Mouse (Mus musculus) cerebellum, adult 11-12 months (tissue): Measurements from ENCODE around the gene Sun2.
A peak's percentile ranks its signal among the peaks of the same experiment; 100 is the strongest.

ENCODE experiments used
- DNase-seq: peaks from one replicate; pipeline ENCODE4 v3.0.0; 2022

Sun2 gene

GRCm38 (mm10) chr15:79720267-79720666 is 22.1 kb downstream of the Sun2 start:
- DNase-seq: no peak

- DNase-seq: peak; percentile 77
Observed at GRCm38 (mm10) chr15:79716710-79717109, 25.6 kb downstream of the Sun2 start.

- DNase-seq: peak; percentile 78
Observed at GRCm38 (mm10) chr15:79715646-79716045, 26.7 kb downstream of the Sun2 start.

DNA sequence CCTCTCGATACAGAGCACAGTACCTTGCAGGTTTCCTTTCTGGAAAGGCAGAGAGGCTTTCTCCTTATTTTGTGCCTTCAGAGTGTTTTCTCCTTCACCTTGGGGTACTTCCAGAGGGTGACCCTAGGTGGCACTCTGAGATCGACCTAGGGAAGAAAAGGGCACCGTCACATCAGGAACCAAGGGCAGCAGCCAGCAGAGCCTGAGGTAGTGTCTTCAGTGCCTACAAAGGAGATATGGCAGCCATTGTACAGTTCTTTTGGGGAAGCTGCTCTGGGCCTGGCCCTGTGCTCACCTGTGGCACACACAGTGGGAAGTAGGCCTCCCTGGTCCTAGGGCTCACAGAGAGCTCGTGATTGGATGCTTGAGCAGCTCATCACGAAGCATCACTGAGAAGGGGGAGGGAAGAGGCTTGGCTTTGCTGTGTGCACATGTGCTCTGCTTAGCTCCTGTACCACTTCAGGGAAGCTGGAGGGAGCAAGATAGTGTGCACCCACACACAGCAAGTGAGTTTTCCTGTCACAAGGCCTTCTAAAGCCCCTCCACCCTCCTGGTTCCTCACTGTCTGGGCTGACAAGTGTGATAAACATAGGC is 34.0 kb downstream of the Sun2 start:
- no peak for DNase-seq

- DNase-seq: no peak
Observed at GRCm38 (mm10) chr15:79706603-79707214, 35.6 kb downstream of the Sun2 start.

- no peak for DNase-seq
Observed at GRCm38 (mm10) chr15:79697558-79698187, 44.7 kb downstream of the Sun2 start.

DNA sequence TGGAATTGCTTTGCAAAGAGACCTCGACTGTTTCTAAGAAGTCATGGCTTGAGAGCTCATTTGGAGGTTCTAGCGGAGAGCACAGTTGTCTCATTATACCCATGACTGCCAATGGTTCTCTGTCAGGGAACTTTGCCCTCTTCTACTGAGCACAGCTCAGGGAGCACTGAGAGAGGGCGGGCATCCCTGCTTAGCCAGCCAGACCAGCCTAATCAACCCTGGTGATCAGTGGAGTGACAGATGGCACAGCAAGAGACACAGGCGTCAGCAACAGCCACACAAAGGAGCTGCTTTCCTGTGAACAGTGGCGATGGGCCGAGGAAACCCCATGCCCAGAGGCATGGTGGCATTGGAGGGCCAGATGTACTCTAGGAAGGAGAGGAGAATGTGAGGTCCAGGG is 45.3 kb downstream of the Sun2 start:
- DNase-seq: peak; percentile 68

GRCm38 (mm10) chr15:79696508-79696907 is 45.8 kb downstream of the Sun2 start:
- DNase-seq: no peak

- DNase-seq: no peak
Observed at GRCm38 (mm10) chr15:79695516-79695915, 46.8 kb downstream of the Sun2 start.

DNA sequence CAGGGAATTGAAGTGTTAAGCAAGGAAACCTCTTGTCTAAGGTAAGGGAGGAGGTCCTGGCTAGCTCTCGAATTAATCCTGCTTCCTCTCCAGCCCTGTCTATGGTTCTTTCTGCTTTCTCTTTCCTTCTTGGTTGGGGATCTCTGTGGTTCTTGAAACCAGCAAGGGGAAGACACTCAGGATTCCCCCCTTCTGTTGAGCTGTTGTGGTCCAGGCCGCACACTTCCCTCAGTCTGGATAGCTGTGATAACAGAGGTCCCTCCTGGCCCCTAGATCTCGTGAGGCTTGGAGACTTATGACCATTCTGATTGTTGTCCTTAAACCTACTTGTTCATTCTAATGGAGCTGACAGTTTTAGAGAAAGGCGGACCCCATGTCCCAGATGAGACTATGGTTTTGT is 47.8 kb downstream of the Sun2 start:
- peak; percentile 10 for DNase-seq

- peak; percentile 33 for DNase-seq
Observed at GRCm38 (mm10) chr15:79693740-79694139, 48.6 kb downstream of the Sun2 start.

DNA sequence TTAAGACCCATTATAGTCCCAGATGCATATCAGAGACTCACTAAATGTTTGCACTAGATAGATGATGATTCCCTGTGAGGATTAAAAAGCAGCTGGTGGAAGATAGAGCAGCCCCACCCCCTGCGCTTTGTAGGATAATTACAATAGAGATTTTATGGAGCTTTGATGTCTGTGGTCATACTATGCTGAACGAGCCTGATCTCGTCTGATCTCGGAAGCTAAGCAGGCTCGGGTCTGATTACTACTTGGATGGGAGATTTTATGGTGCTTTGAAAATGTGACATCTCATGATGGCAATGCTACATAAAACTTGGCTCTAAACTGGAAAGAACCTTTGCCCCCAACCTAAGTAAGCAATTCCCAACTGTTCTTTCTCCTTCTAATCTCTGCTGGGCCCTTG is 50.0 kb downstream of the Sun2 start:
- DNase-seq: peak; percentile 18

- peak; percentile 79 for DNase-seq
Observed at GRCm38 (mm10) chr15:79691023-79691508, 51.3 kb downstream of the Sun2 start.

GRCm38 (mm10) chr15:79690426-79691022 is 51.8 kb downstream of the Sun2 start, which contains the start of gene Gtpbp1:
Gene Gtpbp1, plus strand, starts transcription at chr15:79690845.
- DNase-seq: peak; percentile 99

DNA sequence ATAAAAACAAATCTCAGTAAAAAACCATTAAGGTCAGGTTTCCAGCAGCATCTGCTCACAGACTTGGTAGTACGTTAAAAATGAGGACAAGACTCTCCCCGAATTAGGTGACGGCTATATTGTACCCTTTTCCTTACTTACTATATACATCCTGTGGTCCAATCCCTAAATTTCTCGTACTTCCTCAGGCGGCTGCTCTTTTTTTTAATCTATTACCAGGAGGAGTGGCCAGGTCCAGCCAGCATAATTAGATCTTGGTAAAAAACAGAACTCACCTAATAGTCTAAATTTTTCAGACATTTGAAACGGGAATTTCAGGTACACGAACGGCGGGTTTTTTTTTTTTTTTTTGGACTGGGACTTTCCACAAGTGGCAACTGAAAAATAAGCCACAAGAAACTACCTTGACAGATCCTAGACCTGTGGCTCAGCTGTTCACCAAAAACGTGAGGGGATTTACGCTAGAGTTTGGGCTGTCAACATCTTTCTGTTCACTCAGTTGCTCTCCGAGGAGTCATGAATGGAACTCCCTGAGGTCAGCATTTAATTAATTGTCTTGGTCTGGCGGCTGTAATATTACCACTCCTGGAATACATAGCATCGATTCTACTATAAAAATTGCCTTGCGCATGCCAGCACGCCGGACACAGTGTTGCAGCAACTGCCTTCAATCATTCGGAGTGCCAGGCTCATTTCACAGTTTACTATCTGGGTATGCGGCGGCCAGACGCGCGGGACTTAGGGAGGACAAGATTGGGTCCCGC is 52.5 kb downstream of the Sun2 start:
- no peak for DNase-seq

- no peak for DNase-seq
Observed at GRCm38 (mm10) chr15:79688268-79688956, 53.9 kb downstream of the Sun2 start.

- peak; percentile 97 for DNase-seq
Observed at GRCm38 (mm10) chr15:79687646-79688267, 54.6 kb downstream of the Sun2 start, which contains the start of gene Josd1. Gene Josd1, minus strand, starts transcription at chr15:79687919.

GRCm38 (mm10) chr15:79687175-79687574 is 55.2 kb downstream of the Sun2 start:
- DNase-seq: peak; percentile 80

GRCm38 (mm10) chr15:79686046-79686869 is 56.1 kb downstream of the Sun2 start:
- DNase-seq: peak; percentile 18

GRCm38 (mm10) chr15:79685141-79685641 is 57.1 kb downstream of the Sun2 start:
- DNase-seq: no peak

- DNase-seq: no peak
Observed at GRCm38 (mm10) chr15:79684616-79685015, 57.7 kb downstream of the Sun2 start.
